Mouse (Mus musculus): ENCODE data around the gene Pitpnm1. TPM values are rescaled to one million over a fixed set of nuclear protein-coding genes. Genes with fewer than 3 reads are reported as not detected.

The Pitpnm1 gene
- polyA plus RNA-seq, 1 experiment from 2014 or later: 29.0 TPM

- peak overlapping the region; percentile 52; the same call in 1 of the 2 replicates for H3K27ac ChIP-seq (replicated peaks)
Observed at GRCm38 (mm10) chr19:4100718-4101261, 992 bp downstream of the Pitpnm1 start.

GRCm38 (mm10) chr19:4101466-4101865 lies 1.7 kb downstream of the Pitpnm1 start:
- Histone ChIP-seq H3K27ac (replicated peaks) (no peak overlapping the region), H3K4me1 (peaks cover 48% of the 10 kb centered on the region), H3K9me3 (no peaks in the 10 kb centered on the region), H3K4me2 (replicated peaks) (peak overlapping the region; percentile 78), H3K9ac (replicated peaks) (peak overlapping the region; percentile 65), H3K27me3 (peaks cover 46% of the 10 kb centered on the region), H3K36me3 (0 out of 2 replicates have a peak, but pooled peaks cover 7% of the 10 kb centered on the region), H3K4me3 (peak overlapping the region; percentile 55)
- WGBS: 41% methylated on average over 6 of the region's 6 CpGs
- ATAC-seq (ENCODE audit: low FRiP score, low read depth): no peak

More at GRCm38 (mm10) chr19:4100718-4101261, 992 bp downstream of the Pitpnm1 start:
- 0 out of 2 replicates have a peak, but pooled peaks cover 7% of the 10 kb centered on the region for H3K36me3 ChIP-seq
- under 1% methylated on average over 52 of the region's 52 CpGs for WGBS
- peak; percentile 17; the same call in 1 of the 2 replicates for ATAC-seq (ENCODE audit: low FRiP score, low read depth)
- H3K9ac ChIP-seq (replicated peaks): peak overlapping the region; percentile 65
- H3K4me3 ChIP-seq: peak overlapping the region; percentile 55
- peaks cover 55% of the 10 kb centered on the region for H3K4me1 ChIP-seq
- H3K9me3 ChIP-seq: no peaks in the 10 kb centered on the region
- H3K27me3 ChIP-seq: peaks cover 46% of the 10 kb centered on the region
- peak overlapping the region; percentile 78 for H3K4me2 ChIP-seq (replicated peaks)

GRCm38 (mm10) chr19:4102049-4102448 lies 2.3 kb downstream of the Pitpnm1 start:
- Histone ChIP-seq H3K4me1 (peaks cover 47% of the 10 kb centered on the region), H3K4me3 (no peak overlapping the region; the same call in 1 of the 2 replicates), H3K9me3 (no peaks in the 10 kb centered on the region), H3K4me2 (replicated peaks) (peak overlapping the region; percentile 78; the same call in 1 of the 2 replicates), H3K27me3 (peaks cover 46% of the 10 kb centered on the region), H3K36me3 (0 out of 2 replicates have a peak, but pooled peaks cover 7% of the 10 kb centered on the region), H3K27ac (replicated peaks) (no peak overlapping the region), H3K9ac (replicated peaks) (no peak overlapping the region)
- ATAC-seq (ENCODE audit: low FRiP score, low read depth): no peak
- 88% methylated on average over 2 of the region's 2 CpGs for WGBS

DNA sequence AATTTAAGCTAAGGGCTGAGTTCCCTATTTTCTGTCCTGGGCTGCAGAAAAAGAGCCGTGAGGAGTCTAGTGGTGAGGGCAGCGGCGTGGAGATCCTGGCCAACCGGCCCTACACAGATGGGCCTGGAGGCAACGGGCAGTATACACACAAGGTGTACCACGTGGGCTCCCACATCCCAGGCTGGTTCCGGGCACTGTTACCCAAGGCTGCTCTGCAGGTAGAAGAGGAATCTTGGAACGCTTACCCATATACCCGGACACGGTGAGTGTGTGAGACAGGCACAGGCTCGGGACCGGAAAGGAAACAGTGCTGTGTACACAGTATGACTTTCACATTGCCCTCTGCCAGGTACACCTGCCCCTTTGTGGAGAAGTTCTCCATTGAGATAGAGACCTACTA lies 2.8 kb downstream of the Pitpnm1 start:
- Histone ChIP-seq H3K36me3 (0 out of 2 replicates have a peak, but pooled peaks cover 7% of the 10 kb centered on the region), H3K4me3 (no peak overlapping the region), H3K4me2 (replicated peaks) (no peak overlapping the region), H3K27ac (replicated peaks) (no peak overlapping the region), H3K9ac (replicated peaks) (no peak overlapping the region), H3K27me3 (peaks cover 46% of the 10 kb centered on the region), H3K4me1 (peaks cover 43% of the 10 kb centered on the region), H3K9me3 (no peaks in the 10 kb centered on the region)
- WGBS: 94% methylated on average over 12 of the region's 12 CpGs
- ATAC-seq (ENCODE audit: low FRiP score, low read depth): no peak

GRCm38 (mm10) chr19:4103294-4103693 lies 3.5 kb downstream of the Pitpnm1 start:
- no peak for ATAC-seq (ENCODE audit: low FRiP score, low read depth)
- 94% methylated on average over 18 of the region's 18 CpGs for WGBS

GRCm38 (mm10) chr19:4103792-4104191 lies 4.0 kb downstream of the Pitpnm1 start:
- Histone ChIP-seq H3K9me3 (no peaks in the 10 kb centered on the region), H3K4me1 (peaks cover 32% of the 10 kb centered on the region), H3K9ac (replicated peaks) (no peak overlapping the region), H3K27me3 (peaks cover 46% of the 10 kb centered on the region), H3K36me3 (peaks cover 13% of the 10 kb centered on the region; the same call in 1 of the 2 replicates), H3K4me3 (no peak overlapping the region), H3K27ac (replicated peaks) (no peak overlapping the region), H3K4me2 (replicated peaks) (no peak overlapping the region)
- WGBS: 81% methylated on average over 3 of the region's 3 CpGs
- no peak for ATAC-seq (ENCODE audit: low FRiP score, low read depth)

More at GRCm38 (mm10) chr19:4103294-4103693, 3.5 kb downstream of the Pitpnm1 start:
- no peak overlapping the region for H3K9ac ChIP-seq (replicated peaks)
- no peak overlapping the region for H3K4me3 ChIP-seq
- H3K4me1 ChIP-seq: peaks cover 37% of the 10 kb centered on the region
- peaks cover 46% of the 10 kb centered on the region for H3K27me3 ChIP-seq
- peaks cover 10% of the 10 kb centered on the region; the same call in 1 of the 2 replicates for H3K36me3 ChIP-seq
- no peak overlapping the region for H3K4me2 ChIP-seq (replicated peaks)
- H3K27ac ChIP-seq (replicated peaks): no peak overlapping the region
- no peaks in the 10 kb centered on the region for H3K9me3 ChIP-seq

GRCm38 (mm10) chr19:4104675-4105194 lies 4.9 kb downstream of the Pitpnm1 start:
- Histone ChIP-seq H3K4me1 (peaks cover 22% of the 10 kb centered on the region), H3K4me3 (no peak overlapping the region), H3K27ac (replicated peaks) (no peak overlapping the region), H3K9me3 (no peaks in the 10 kb centered on the region), H3K36me3 (peaks cover 13% of the 10 kb centered on the region; the same call in 1 of the 2 replicates), H3K9ac (replicated peaks) (no peak overlapping the region), H3K27me3 (peaks cover 41% of the 10 kb centered on the region), H3K4me2 (replicated peaks) (no peak overlapping the region)
- WGBS: 90% methylated on average over 16 of the region's 16 CpGs
- ATAC-seq (ENCODE audit: low FRiP score, low read depth): no peak

DNA sequence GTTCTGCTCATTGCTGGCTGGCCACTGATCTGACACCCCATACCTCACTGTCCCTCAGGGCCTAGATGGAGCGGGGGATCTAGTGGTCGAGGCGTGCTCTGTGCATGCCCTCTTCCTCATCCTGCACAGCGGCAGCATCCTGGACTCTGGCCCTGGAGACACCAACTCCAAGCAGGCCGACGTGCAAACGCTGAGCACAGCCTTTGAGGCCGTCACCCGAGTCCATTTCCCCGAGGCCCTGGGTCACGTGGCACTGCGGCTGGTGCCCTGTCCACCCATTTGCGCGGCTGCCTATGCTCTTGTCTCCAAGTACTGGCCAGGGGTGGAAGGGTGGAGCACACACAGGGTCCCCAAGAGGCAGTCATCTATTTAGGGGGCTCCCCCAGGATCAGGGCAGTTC lies 6.9 kb downstream of the Pitpnm1 start:
- Histone ChIP-seq H3K27ac (replicated peaks) (no peak overlapping the region), H3K27me3 (peaks cover 21% of the 10 kb centered on the region), H3K9ac (replicated peaks) (no peak overlapping the region), H3K4me1 (peaks cover 3% of the 10 kb centered on the region; the same call in 1 of the 2 replicates), H3K4me3 (no peak overlapping the region), H3K4me2 (replicated peaks) (no peak overlapping the region), H3K9me3 (no peaks in the 10 kb centered on the region), H3K36me3 (peaks cover 16% of the 10 kb centered on the region; the same call in 1 of the 2 replicates)
- 92% methylated on average over 14 of the region's 14 CpGs for WGBS
- no peak for ATAC-seq (ENCODE audit: low FRiP score, low read depth)

- WGBS: 85% methylated on average over 9 of the region's 9 CpGs
- Histone ChIP-seq H3K27ac (replicated peaks) (no peak overlapping the region), H3K4me1 (no peaks in the 10 kb centered on the region), H3K9me3 (no peaks in the 10 kb centered on the region), H3K36me3 (peaks cover 34% of the 10 kb centered on the region), H3K4me2 (replicated peaks) (no peak overlapping the region), H3K4me3 (no peak overlapping the region), H3K27me3 (peaks cover 3% of the 10 kb centered on the region; the same call in 1 of the 2 replicates), H3K9ac (replicated peaks) (no peak overlapping the region)
- ATAC-seq (ENCODE audit: low FRiP score, low read depth): no peak
Observed at GRCm38 (mm10) chr19:4108535-4108934, 8.7 kb downstream of the Pitpnm1 start.

DNA sequence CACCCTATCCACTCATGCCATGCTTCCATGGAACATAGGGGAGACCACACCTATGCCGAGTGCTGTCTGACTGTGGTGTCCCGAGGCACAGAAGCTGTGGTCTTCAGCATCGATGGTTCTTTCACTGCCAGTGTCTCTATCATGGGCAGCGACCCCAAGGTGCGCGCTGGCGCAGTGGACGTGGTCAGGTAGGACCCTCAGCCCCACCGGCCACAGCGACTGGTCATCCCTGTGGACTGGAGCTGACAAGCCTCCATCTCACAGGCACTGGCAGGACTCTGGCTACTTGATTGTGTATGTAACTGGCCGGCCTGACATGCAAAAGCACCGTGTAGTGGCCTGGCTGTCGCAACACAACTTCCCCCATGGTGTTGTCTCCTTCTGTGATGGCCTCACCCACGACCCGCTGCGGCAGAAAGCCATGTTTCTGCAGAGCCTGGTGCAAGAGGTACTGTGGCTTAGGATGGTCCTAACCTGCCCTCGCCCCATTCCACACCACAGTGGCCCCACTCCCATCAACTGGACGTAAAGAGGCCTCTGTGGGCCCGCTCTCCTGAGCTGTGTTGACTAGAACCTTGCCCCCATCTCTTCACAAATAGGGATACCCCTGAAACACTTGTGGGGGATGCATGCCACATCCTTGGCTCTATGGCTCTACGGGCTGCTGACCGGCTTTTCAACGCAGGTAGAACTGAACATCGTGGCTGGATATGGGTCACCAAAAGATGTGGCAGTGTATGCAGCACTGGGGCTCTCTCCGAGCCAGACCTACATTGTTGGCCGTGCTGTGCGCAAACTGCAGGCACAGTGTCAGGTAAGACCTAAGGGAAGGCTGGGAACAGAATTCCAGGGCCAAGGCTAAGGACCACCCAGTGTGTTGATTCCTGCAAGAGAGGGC lies 12.5 kb downstream of the Pitpnm1 start:
- ATAC-seq (ENCODE audit: low FRiP score, low read depth): no peak
- peaks cover 62% of the 10 kb centered on the region for H3K36me3 ChIP-seq
- WGBS: 96% methylated on average over 26 of the region's 26 CpGs

GRCm38 (mm10) chr19:4113186-4113805 lies 13.5 kb downstream of the Pitpnm1 start:
- H3K4me2 ChIP-seq (replicated peaks): no peak overlapping the region
- no peaks in the 10 kb centered on the region for H3K4me1 ChIP-seq
- H3K9me3 ChIP-seq: no peaks in the 10 kb centered on the region
- H3K9ac ChIP-seq (replicated peaks): no peak overlapping the region
- WGBS: 80% methylated on average over 13 of the region's 13 CpGs
- no peak for ATAC-seq (ENCODE audit: low FRiP score, low read depth)
- H3K4me3 ChIP-seq: no peak overlapping the region
- no peak overlapping the region for H3K27ac ChIP-seq (replicated peaks)
- peaks cover 65% of the 10 kb centered on the region for H3K36me3 ChIP-seq
- H3K27me3 ChIP-seq: no peaks in the 10 kb centered on the region

More for the DNA sequence above, 12.5 kb downstream of the Pitpnm1 start:
- no peak overlapping the region for H3K9ac ChIP-seq (replicated peaks)
- H3K27ac ChIP-seq (replicated peaks): no peak overlapping the region
- H3K4me1 ChIP-seq: no peaks in the 10 kb centered on the region
- H3K4me2 ChIP-seq (replicated peaks): no peak overlapping the region
- no peaks in the 10 kb centered on the region for H3K9me3 ChIP-seq
- no peaks in the 10 kb centered on the region for H3K27me3 ChIP-seq
- H3K4me3 ChIP-seq: no peak overlapping the region
